8 mouse cellular contexts compared by ENCODE assay signal in genomic region chr2:104742741-104743064, GRCm38 (mm10). TPM values are rescaled to one million over a fixed set of nuclear protein-coding genes. Genes with fewer than 3 reads are reported as not detected.
DNase-seq lines count a peak whose midpoint lies in the region; ATAC-seq and TF ChIP-seq lines count a peak whose summit lies in the region.

Gene Depdc7, minus strand, starts transcription at chr2:104742878.

- H3K79me2 ChIP-seq in C2C12 (ENCODE audit: control insufficient read depth, insufficient read depth): peaks cover 45% of the 10 kb centered on the region
- H3K79me2 ChIP-seq in liver, adult 2 months (ENCODE audit: control insufficient read depth, insufficient read depth, low read length): peaks cover 10% of the 10 kb centered on the region; the same call in 1 of the 2 replicates

- H3K4me1 ChIP-seq in embryonic fibroblast, embryonic 13.5 days (ENCODE audit: control insufficient read depth, insufficient read depth, low read length): no peaks in the 10 kb centered on the region; the same call in 1 of the 2 replicates
- H3K4me1 ChIP-seq in heart, embryonic 12.5 days (replicated peaks): peaks cover 13% of the 10 kb centered on the region
- peaks cover 12% of the 10 kb centered on the region; the same call in 1 of the 2 replicates for H3K4me1 ChIP-seq in kidney, postnatal 0 days (replicated peaks; ENCODE audit: insufficient read depth, low read length)
- H3K4me1 ChIP-seq in liver, adult 2 months (ENCODE audit: control insufficient read depth, insufficient read depth, low read length): peaks cover 10% of the 10 kb centered on the region

- H3K9me3 ChIP-seq in heart, embryonic 12.5 days (replicated peaks): no peaks in the 10 kb centered on the region
- no peaks in the 10 kb centered on the region for H3K9me3 ChIP-seq in kidney, postnatal 0 days (replicated peaks; ENCODE audit: low read length)

- H3K36me3 ChIP-seq in C2C12 (ENCODE audit: control insufficient read depth, insufficient read depth): no peaks in the 10 kb centered on the region
- no peaks in the 10 kb centered on the region for H3K36me3 ChIP-seq in heart, embryonic 12.5 days
- no peaks in the 10 kb centered on the region for H3K36me3 ChIP-seq in kidney, postnatal 0 days (ENCODE audit: insufficient read depth, low read length)
- no peaks in the 10 kb centered on the region for H3K36me3 ChIP-seq in liver, adult 2 months (ENCODE audit: control insufficient read depth, insufficient read depth, low read length)

- H3K4me2 ChIP-seq in heart, embryonic 12.5 days: peak within 1 kb of the TSS; percentile 95
- peak within 1 kb of the TSS; percentile 87 for H3K4me2 ChIP-seq in kidney, postnatal 0 days (ENCODE audit: low read length)

- H3K9ac ChIP-seq in heart, embryonic 12.5 days: peak within 1 kb of the TSS; percentile 89
- peak within 1 kb of the TSS; percentile 76 for H3K9ac ChIP-seq in kidney, postnatal 0 days (ENCODE audit: low read depth, low read length)
- H3K9ac ChIP-seq in liver, adult 2 months (ENCODE audit: low read depth, low read length): peak within 1 kb of the TSS; percentile 100

- no peak within 1 kb of the TSS for H3K27ac ChIP-seq in embryonic fibroblast, embryonic 13.5 days (ENCODE audit: insufficient read depth, low read length)
- H3K27ac ChIP-seq in heart, embryonic 12.5 days (ENCODE audit: poor library complexity, severe bottlenecking): no peak within 1 kb of the TSS
- H3K27ac ChIP-seq in kidney, postnatal 0 days: peak within 1 kb of the TSS; percentile 85
- peak within 1 kb of the TSS; percentile 99 for H3K27ac ChIP-seq in liver, adult 2 months (replicated peaks; ENCODE audit: insufficient read depth, low read depth, low read length)

- peak within 1 kb of the TSS; percentile 97 for H3ac ChIP-seq in C2C12 (ENCODE audit: control insufficient read depth, insufficient read length, low read depth)

- peak; percentile 79 for DNase-seq in brain, adult 2 months (ENCODE audit: low read depth, low spot score)
- peak; percentile 85 for DNase-seq in kidney, postnatal 0 days (ENCODE audit: low spot score)
- peak; percentile 81 for DNase-seq in liver, adult 2 months (ENCODE audit: extremely low read depth, low read depth, low spot score)
- peak; percentile 72 to 77 for DNase-seq in spleen, postnatal 36 days (ENCODE audit: low spot score in 2 of 2)

- WGBS in heart, embryonic 12.5 days: under 1% methylated on average over 31 of the region's 31 CpGs
- under 1% methylated on average over 24 of the region's 31 CpGs for WGBS in kidney, postnatal 0 days
- WGBS in liver, adult 2 months: under 1% methylated on average over 28 of the region's 31 CpGs

- H3K4me3 ChIP-seq in C2C12 (ENCODE audit: insufficient read depth, poor library complexity, severe bottlenecking): peak within 1 kb of the TSS; percentile 64
- H3K4me3 ChIP-seq in embryonic fibroblast, embryonic 13.5 days (ENCODE audit: insufficient read depth, low read length): peak within 1 kb of the TSS; percentile 74
- H3K4me3 ChIP-seq in heart, embryonic 12.5 days: peak within 1 kb of the TSS; percentile 84
- H3K4me3 ChIP-seq in kidney, postnatal 0 days (replicated peaks; ENCODE audit: low read depth, low read length): peak within 1 kb of the TSS; percentile 73
- H3K4me3 ChIP-seq in liver, adult 2 months (ENCODE audit: insufficient read depth, low read depth, low read length): peak within 1 kb of the TSS; percentile 96

- TF ChIP-seq CTCF in C2C12 (IDR thresholded peaks at IDR 0.05; ENCODE audit: control insufficient read depth, insufficient read depth, insufficient read length): no peak
- TF ChIP-seq CTCF in embryonic fibroblast, embryonic 13.5 days (IDR thresholded peaks at IDR 0.05; ENCODE audit: borderline replicate concordance, insufficient read depth, low read length): no peak
- TF ChIP-seq CTCF in kidney, postnatal 0 days (IDR thresholded peaks at IDR 0.05; ENCODE audit: low read depth): no peak
- no peak for TF ChIP-seq CTCF in liver, adult 2 months (IDR thresholded peaks at IDR 0.05; ENCODE audit: low read depth, low read length)

- no peaks in the 10 kb centered on the region for H3K27me3 ChIP-seq in C2C12 (ENCODE audit: control insufficient read depth, insufficient read depth, insufficient read length)
- H3K27me3 ChIP-seq in heart, embryonic 12.5 days (replicated peaks): peaks cover 9% of the 10 kb centered on the region; the same call in 1 of the 2 replicates
- H3K27me3 ChIP-seq in kidney, postnatal 0 days (ENCODE audit: insufficient read depth, low read length): no peaks in the 10 kb centered on the region
- H3K27me3 ChIP-seq in liver, adult 2 months (ENCODE audit: control insufficient read depth, insufficient read depth, low read length): no peaks in the 10 kb centered on the region

- peaks cover 15% of the 10 kb centered on the region for H3K79me3 ChIP-seq in C2C12 (ENCODE audit: low read depth)

- TF ChIP-seq POLR2A in embryonic fibroblast, embryonic 13.5 days (IDR thresholded peaks at IDR 0.05; ENCODE audit: low read depth, low read length): peak; percentile 60
- peak; percentile 89 for TF ChIP-seq POLR2A in liver, adult 2 months (IDR thresholded peaks at IDR 0.05; ENCODE audit: extremely low read depth, insufficient read depth, low read length)

- peak; percentile 91 for ATAC-seq in heart, embryonic 12.5 days (ENCODE audit: insufficient number of reproducible peaks, low FRiP score)
- peak; percentile 86 for ATAC-seq in kidney, postnatal 0 days (replicated peaks; ENCODE audit: low FRiP score, low read depth)
- ATAC-seq in monocyte, adult 5-6 weeks (replicated peaks; ENCODE audit: insufficient number of reproducible peaks, low FRiP score, low TSS enrichment, poor library complexity, severe bottlenecking): peak; percentile 36; the same call in 1 of the 2 replicates

TF ChIP-seq in C2C12, 6 proteins besides CTCF, POLR2A, EP300 and RAD21:
- TF ChIP-seq MAX (IDR thresholded peaks at IDR 0.05): peak; percentile 31
- TF ChIP-seq FOSL1 (IDR thresholded peaks at IDR 0.05; ENCODE audit: insufficient read depth, low read length, poor library complexity, severe bottlenecking): no peak
- TF ChIP-seq MYOG (IDR thresholded peaks at IDR 0.05; ENCODE audit: control insufficient read depth, extremely low read depth, insufficient read length): no peak
- TF ChIP-seq USF1 (IDR thresholded peaks at IDR 0.05; ENCODE audit: low read depth): peak; percentile 62
- TF ChIP-seq CEBPB (IDR thresholded peaks at IDR 0.05; ENCODE audit: low read depth): no peak
- TF ChIP-seq MYOD1 (IDR thresholded peaks at IDR 0.05; ENCODE audit: control insufficient read depth, insufficient read length, low read depth): no peak
TF ChIP-seq in C2C12: peak in this region for 2.

RNA-seq across cellular contexts. Expression of gene Depdc7, which starts in this region (rescaled TPM):
- 9.2 TPM for polyA plus RNA-seq in C2C12 (2012; fragmentation: generic; extraction: Trizol)
- 2.8 and 3.1 TPM in 2 replicates for polyA plus RNA-seq in embryonic fibroblast, embryonic 13.5 days (2011; ENCODE audit: insufficient read length, low read depth, missing spikeins)
- 3.9 and 4.6 TPM in 2 replicates for polyA plus RNA-seq in heart, embryonic 12.5 days (2016; fragmentation: Nextera tagmentation; extraction: Ambion mirVana)
- polyA plus RNA-seq in kidney, postnatal 0 days (2015; fragmentation: Nextera tagmentation; extraction: Ambion mirVana): 27.5 and 27.6 TPM in 2 replicates
- 50.9 and 53.5 TPM in 2 replicates for total RNA-seq in liver, adult 2 months (2014; rRNA removed)
- polyA plus RNA-seq in liver, adult 2 months (2012; rRNA removed): 26.4 and 30.0 TPM in 2 replicates
- total RNA-seq in monocyte, adult 5-6 weeks (2017): 0.75 to 3.1 TPM (median 0.87 TPM) in 3 replicates

Comparison
In these comparisons a context has a peak if more than half of its experiments do, and no peak if none do; other contexts are left out.
1. RNA of gene Depdc7 (total RNA-seq): 50.9 to 53.5 TPM in liver, adult 2 months; 0.75 to 3.1 TPM in monocyte, adult 5-6 weeks; every median in the first group is over 10 times any median in the second.
2. H3K27ac ChIP-seq: peak in kidney, postnatal 0 days (single experiment) and liver, adult 2 months (single experiment); none in embryonic fibroblast, embryonic 13.5 days (single experiment) and heart, embryonic 12.5 days (single experiment).
3. ATAC-seq: peak in every context shown above with its lines; median percentile 91 in heart, embryonic 12.5 days; 86 in kidney, postnatal 0 days; 36 in monocyte, adult 5-6 weeks.
4. Peak in every context shown above with its lines, with median percentiles within 50 percentile points of each other: H3K4me3 ChIP-seq, DNase-seq and H3K9ac ChIP-seq.